Mouse (Mus musculus) liver, embryonic 12.5 days (tissue): ENCODE data around the gene Troap. TPM values are rescaled to one million over a fixed set of nuclear protein-coding genes. Genes with fewer than 3 reads are reported as not detected.

Source experiments
- ATAC-seq: fragments of 200-750 bp; cut with Nextera tagmentation; 2 replicates; pipeline ENCODE4 v1.8.0; 2017; ENCODE audit warnings: moderate number of reproducible peaks, mild to moderate bottlenecking, moderate library complexity
- H3K27ac ChIP-seq: fragments of 300-500 bp; sonication (generic); 2 replicates; pipeline ENCODE4 v1.5.1; 2016; ENCODE audit warnings: mild to moderate bottlenecking
- H3K27me3 ChIP-seq: fragments of 300-500 bp; sonication (generic); replicated peaks from 2 replicates; pipeline ENCODE4 v1.6.1; 2016; ENCODE audit warnings: mild to moderate bottlenecking, moderate library complexity
- H3K36me3 ChIP-seq: fragments of 300-500 bp; sonication (generic); 2 replicates; pipeline ENCODE4 v1.6.1; 2016; ENCODE audit warnings: mild to moderate bottlenecking, moderate library complexity
- H3K4me1 ChIP-seq: fragments of 300-500 bp; sonication (generic); 2 replicates; pipeline ENCODE4 v1.6.1; 2016
- H3K4me2 ChIP-seq: fragments of 300-500 bp; sonication (generic); 2 replicates; pipeline ENCODE4 v1.6.1; 2016; ENCODE audit warnings: mild to moderate bottlenecking, moderate library complexity
- H3K4me3 ChIP-seq: fragments of 300-500 bp; sonication (generic); 2 replicates; pipeline ENCODE4 v1.5.1; 2016; ENCODE audit warnings: mild to moderate bottlenecking, moderate library complexity
- H3K9ac ChIP-seq: fragments of 300-500 bp; sonication (generic); 2 replicates; pipeline ENCODE4 v1.6.1; 2016; ENCODE audit warnings: mild to moderate bottlenecking, moderate library complexity
- H3K9me3 ChIP-seq: fragments of 300-500 bp; sonication (generic); replicated peaks from 2 replicates; pipeline ENCODE4 v1.6.1; 2016; ENCODE audit warnings: mild to moderate bottlenecking, moderate library complexity
- WGBS: fragments of 180-500 bp; shearing (Covaris S2); methylation state at CpG from one replicate; pipeline ENCODE4 v1.1.7; 2016; ENCODE audit not compliant: insufficient replicate concordance; 5-methylcytosine and 5-hydroxymethylcytosine counted together
- microRNA-seq: library from miRNA; unstranded; fragments of <30 nt; microRNA quantifications from one replicate; pipeline ENCODE4, GENCODE M21; 2017
- polyA plus RNA-seq: library from polyadenylated mRNA; unstranded; fragments of >200 nt; fragmentation: Nextera tagmentation; extraction: Ambion mirVana; gene quantifications from 2 replicates; pipeline ENCODE4 v1.2.1, GENCODE M21; 2016

The Troap gene
- polyA plus RNA-seq, 1 experiment from 2014 or later, result 23.6 TPM

GRCm38 (mm10) chr15:99126816-99127365, 52.5 kb downstream of the Troap start:
- Histone ChIP-seq H3K27me3 (peaks cover 5% of the 10 kb centered on the region; the same call in 1 of the 2 replicates), H3K9me3 (no peaks in the 10 kb centered on the region), H3K9ac (peak overlapping the region; percentile 82), H3K4me1 (peaks cover 52% of the 10 kb centered on the region), H3K4me3 (peak overlapping the region; percentile 80), H3K27ac (peak overlapping the region; percentile 79), H3K4me2 (peak overlapping the region; percentile 87), H3K36me3 (no peaks in the 10 kb centered on the region)
- WGBS, result under 1% methylated on average over 35 of the region's 35 CpGs
- ATAC-seq, result 0 out of 2 replicates have a peak, but pooled peaks have one; percentile 45

GRCm38 (mm10) chr15:99127851-99128522, 53.6 kb downstream of the Troap start:
- ATAC-seq, result no peak
- Histone ChIP-seq H3K9me3 (no peaks in the 10 kb centered on the region), H3K4me2 (peak overlapping the region; percentile 87), H3K27ac (no peak overlapping the region), H3K27me3 (peaks cover 5% of the 10 kb centered on the region; the same call in 1 of the 2 replicates), H3K36me3 (0 out of 2 replicates have a peak, but pooled peaks cover under 1% of the 10 kb centered on the region), H3K9ac (no peak overlapping the region), H3K4me3 (peak overlapping the region; percentile 80; the same call in 1 of the 2 replicates), H3K4me1 (peaks cover 52% of the 10 kb centered on the region)
- 43% methylated on average over 6 of the region's 6 CpGs for WGBS

- Histone ChIP-seq H3K27me3 (peaks cover 5% of the 10 kb centered on the region; the same call in 1 of the 2 replicates), H3K4me3 (no peak overlapping the region), H3K4me1 (peaks cover 45% of the 10 kb centered on the region), H3K27ac (no peak overlapping the region), H3K36me3 (0 out of 2 replicates have a peak, but pooled peaks cover 8% of the 10 kb centered on the region), H3K9ac (no peak overlapping the region), H3K9me3 (no peaks in the 10 kb centered on the region), H3K4me2 (no peak overlapping the region)
- ATAC-seq, result no peak
- 82% methylated on average over 11 of the region's 11 CpGs for WGBS
These were observed 55.1 kb downstream of the Troap start for GRCm38 (mm10) chr15:99129441-99129840.

- Histone ChIP-seq H3K36me3 (0 out of 2 replicates have a peak, but pooled peaks cover 8% of the 10 kb centered on the region), H3K27ac (no peak overlapping the region), H3K9ac (no peak overlapping the region; the same call in 1 of the 2 replicates), H3K4me2 (no peak overlapping the region), H3K4me3 (no peak overlapping the region), H3K4me1 (peaks cover 45% of the 10 kb centered on the region), H3K9me3 (no peaks in the 10 kb centered on the region), H3K27me3 (peaks cover 5% of the 10 kb centered on the region; the same call in 1 of the 2 replicates)
- 60% methylated on average over 22 of the region's 22 CpGs for WGBS
- ATAC-seq, result no peak
These were observed 55.9 kb downstream of the Troap start for GRCm38 (mm10) chr15:99129956-99130910.

Small RNA genes lying within 50 kb of the gene (microRNA-seq; reads per million reads assigned to microRNA genes)
- gene Mir6960, result 1.1 reads per million

Other genes starting within 250 kb of the Troap start
- 114 TPM in 2 replicates for gene Prkag1, start 243.1 kb upstream of the Troap start, polyA plus RNA-seq
- gene Kmt2d, start 203.4 kb upstream of the Troap start, polyA plus RNA-seq, result 7.0 TPM in 2 replicates
- gene Rhebl1, start 180.0 kb upstream of the Troap start, polyA plus RNA-seq, result 4.9 TPM in 2 replicates
- 0.25 and 0.32 TPM in 2 replicates for gene Dhh, start 176.0 kb upstream of the Troap start, polyA plus RNA-seq
- gene Lmbr1l, start 156.3 kb upstream of the Troap start, polyA plus RNA-seq, result 4.4 and 4.6 TPM in 2 replicates
- gene Tuba1b, start 140.0 kb upstream of the Troap start, polyA plus RNA-seq, result 1,333 and 1,388 TPM in 2 replicates
- gene Gm49450, start 121.0 kb upstream of the Troap start, polyA plus RNA-seq, result not detected in 2 replicates
- gene Tuba1a, start 120.9 kb upstream of the Troap start, polyA plus RNA-seq, result 180 and 181 TPM in 2 replicates
- gene Tuba1c, start 44.7 kb upstream of the Troap start, polyA plus RNA-seq, result 242 and 244 TPM in 2 replicates
- 0.35 and 0.89 TPM in 2 replicates for gene Prph, start 19.4 kb upstream of the Troap start, polyA plus RNA-seq
- 0.13 TPM in 1 of 2 replicates, not detected in the other for gene C1ql4, start 13.2 kb downstream of the Troap start, polyA plus RNA-seq
- gene Dnajc22, start 18.6 kb downstream of the Troap start, polyA plus RNA-seq, result 14.4 and 16.9 TPM in 2 replicates
- 23.6 and 23.8 TPM in 2 replicates for gene Spats2, start 51.3 kb downstream of the Troap start, polyA plus RNA-seq
- gene Kcnh3, start 150.3 kb downstream of the Troap start, polyA plus RNA-seq, result 0.10 TPM in 1 of 2 replicates, not detected in the other
- gene Mcrs1, start 177.4 kb downstream of the Troap start, polyA plus RNA-seq, result 71.8 and 77.0 TPM in 2 replicates
- gene Prpf40b, start 220.5 kb downstream of the Troap start, polyA plus RNA-seq, result 13.8 and 15.5 TPM in 2 replicates
- 0.06 TPM in 2 replicates for gene Fam186b, start 221.3 kb downstream of the Troap start, polyA plus RNA-seq